14 mouse cellular contexts compared by ENCODE assay signal in the genomic region with DNA sequence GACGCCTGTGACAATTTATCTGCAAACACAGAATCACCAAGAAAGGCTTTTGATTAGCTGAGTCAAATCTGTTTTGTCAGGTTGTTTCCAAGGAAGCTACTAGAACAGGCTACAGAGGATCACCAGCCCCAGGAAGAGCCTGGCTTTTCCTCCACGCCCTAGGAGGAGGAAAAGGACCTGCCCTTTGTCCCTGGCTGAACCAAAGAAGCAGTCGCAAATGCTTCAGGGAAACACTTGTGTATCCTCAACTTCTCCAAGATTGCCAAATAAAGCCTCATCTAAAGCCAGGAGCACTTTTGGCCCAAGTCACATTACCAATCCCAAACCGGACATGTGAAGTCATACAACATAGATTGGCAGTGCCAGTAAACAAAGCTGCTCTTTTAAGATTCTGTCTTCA. TPM values are rescaled to one million over a fixed set of nuclear protein-coding genes. Genes with fewer than 3 reads are reported as not detected.
DNase-seq lines count a peak whose midpoint lies in the region; ATAC-seq and TF ChIP-seq lines count a peak whose summit lies in the region.
"Had no signal": no experiment of that assay in that cellular context is flagged by ENCODE, and none has a peak within 500 bp of the region (broad histone marks: within the 10 kb centered on the region; RNA-seq: fewer than 3 reads in every experiment).

No protein-coding gene starts in this region.

- H3K4me2 ChIP-seq in heart, embryonic 16.5 days (ENCODE audit: low read depth, low read length) = no peak overlapping the region
- no peak overlapping the region for H3K4me2 ChIP-seq in forebrain, postnatal 0 days (ENCODE audit: low read depth)
- H3K4me2 ChIP-seq: hindbrain, embryonic 15.5 days; limb, embryonic 13.5 days; neural tube, embryonic 12.5 days had no signal

- no peak for ATAC-seq in heart, embryonic 16.5 days (replicated peaks; ENCODE audit: extremely low read depth, insufficient read depth, low FRiP score)
- ATAC-seq in forebrain, postnatal 0 days = no peak

- peak overlapping the region; percentile 80 for H3K27ac ChIP-seq in gastrocnemius, adult 2 months
- H3K27ac ChIP-seq in brown adipose tissue, adult 24 weeks (replicated peaks; ENCODE audit: low read depth, low read length) = peak overlapping the region; percentile 11
- peak overlapping the region; percentile 62 for H3K27ac ChIP-seq in heart, embryonic 16.5 days (ENCODE audit: low read length)
- H3K27ac ChIP-seq in forebrain, postnatal 0 days (ENCODE audit: low read depth, low read length) = no peak overlapping the region
- H3K27ac ChIP-seq: hindbrain, embryonic 15.5 days; limb, embryonic 13.5 days; neural tube, embryonic 12.5 days had no signal

- H3K9ac ChIP-seq in heart, embryonic 16.5 days (ENCODE audit: low read length) = no peak overlapping the region
- H3K9ac ChIP-seq in forebrain, postnatal 0 days = no peak overlapping the region
- H3K9ac ChIP-seq: hindbrain, embryonic 15.5 days; limb, embryonic 13.5 days; neural tube, embryonic 12.5 days had no signal

- 56% methylated on average over 4 of the region's 4 CpGs for WGBS in heart, embryonic 16.5 days
- 80% methylated on average over 4 of the region's 4 CpGs for WGBS in forebrain, postnatal 0 days

- no peak for TF ChIP-seq CTCF in gastrocnemius, adult 2 months (IDR thresholded peaks at IDR 0.05)
- TF ChIP-seq CTCF in forebrain, postnatal 0 days (IDR thresholded peaks at IDR 0.05; ENCODE audit: low read depth) = no peak

- H3K36me3 ChIP-seq in heart, embryonic 16.5 days (ENCODE audit: control insufficient read depth, insufficient read depth) = no peaks in the 10 kb centered on the region
- H3K36me3 ChIP-seq in forebrain, postnatal 0 days (ENCODE audit: insufficient read depth) = no peaks in the 10 kb centered on the region
- H3K36me3 ChIP-seq: hindbrain, embryonic 15.5 days; limb, embryonic 13.5 days; neural tube, embryonic 12.5 days had no signal

- no peak overlapping the region for H3K4me3 ChIP-seq in gastrocnemius, adult 2 months
- H3K4me3 ChIP-seq in brown adipose tissue, adult 24 weeks (ENCODE audit: insufficient read depth, low read depth, low read length) = no peak overlapping the region
- H3K4me3 ChIP-seq in heart, embryonic 16.5 days (ENCODE audit: low read length) = no peak overlapping the region
- H3K4me3 ChIP-seq in forebrain, postnatal 0 days (ENCODE audit: low read depth, low read length) = no peak overlapping the region
- H3K4me3 ChIP-seq: hindbrain, embryonic 15.5 days; limb, embryonic 13.5 days; neural tube, embryonic 12.5 days had no signal

- no peaks in the 10 kb centered on the region for H3K27me3 ChIP-seq in heart, embryonic 16.5 days (ENCODE audit: control insufficient read depth, insufficient read depth, low read length)
- peaks cover 5% of the 10 kb centered on the region for H3K27me3 ChIP-seq in forebrain, postnatal 0 days (ENCODE audit: insufficient read depth, low read length)
- H3K27me3 ChIP-seq: hindbrain, embryonic 15.5 days; limb, embryonic 13.5 days; neural tube, embryonic 12.5 days had no signal

- DNase-seq in gastrocnemius, adult 2 months = no peak
- DNase-seq in gastrocnemius, postnatal 14 days = no peak
- DNase-seq in kidney, adult 9 months = peak; percentile 17
- DNase-seq in kidney, adult 18-20 months = no peak
- DNase-seq in forebrain, postnatal 0 days = no peak
- DNase-seq: cerebellum, postnatal 36 days; gastrocnemius, postnatal 25 days; right cerebral cortex, postnatal 14 days; thymus, postnatal 4 days had no signal

- peaks cover 25% of the 10 kb centered on the region for H3K4me1 ChIP-seq in brown adipose tissue, adult 24 weeks (ENCODE audit: control insufficient read depth, insufficient read depth, insufficient read length, low read length)
- H3K4me1 ChIP-seq in heart, embryonic 16.5 days (ENCODE audit: control insufficient read depth, insufficient read depth, low read length) = peaks cover 6% of the 10 kb centered on the region
- no peaks in the 10 kb centered on the region for H3K4me1 ChIP-seq in forebrain, postnatal 0 days (ENCODE audit: insufficient read depth)
- H3K4me1 ChIP-seq: hindbrain, embryonic 15.5 days; limb, embryonic 13.5 days; neural tube, embryonic 12.5 days had no signal

- no peaks in the 10 kb centered on the region for H3K9me3 ChIP-seq in heart, embryonic 16.5 days (replicated peaks; ENCODE audit: control insufficient read depth, low read length)
- no peaks in the 10 kb centered on the region for H3K9me3 ChIP-seq in forebrain, postnatal 0 days (ENCODE audit: low read length)
- H3K9me3 ChIP-seq: hindbrain, embryonic 15.5 days; limb, embryonic 13.5 days; neural tube, embryonic 12.5 days had no signal

- intact Hi-C loops in gastrocnemius, adult 2 months (cut with DNase I) = loop anchor here (10.0 kb wide), 1 partner anchor 158 kb away; no protein-coding TSS in a partner anchor
- intact Hi-C loops in gastrocnemius, postnatal 14 days (cut with DNase I; ENCODE audit: low total_unique reads) = no loop called here

RNA-seq across cellular contexts. Expression of a gene that starts 41.7 kb away (rescaled TPM):
- total RNA-seq in gastrocnemius, adult 2 months (2021) = 1 to 10 TPM; 2.4 TPM
- 1 to 10 TPM; 1.4 to 1.5 TPM for total RNA-seq in gastrocnemius, postnatal 14 days (2021)
- polyA plus RNA-seq in brown adipose tissue, adult 24 weeks (2012; ENCODE audit: insufficient read depth, insufficient read length, missing spikeins) = 9.9 and 13.2 TPM in 2 replicates
- 7.7 TPM in 2 replicates for polyA plus RNA-seq in heart, embryonic 16.5 days (2015; fragmentation: Nextera tagmentation; extraction: Ambion mirVana)
- 0.29 and 0.31 TPM in 2 replicates for total RNA-seq in forebrain, postnatal 0 days (2014; rRNA removed)
- 0.98 and 1.2 TPM in 2 replicates for polyA plus RNA-seq in forebrain, postnatal 0 days (2015; fragmentation: Nextera tagmentation; extraction: Ambion mirVana)
